Mouse (Mus musculus): ENCODE results near the gene Ifngr2.

Gene Ifngr2

GRCm38 (mm10) chr16:91536372-91536771 is 10.5 kb upstream of the Ifngr2 start:
- no peak for DNase-seq (ENCODE audit: low spot score)

GRCm38 (mm10) chr16:91537065-91537464 is 9.8 kb upstream of the Ifngr2 start:
- peak; percentile 53 for DNase-seq (ENCODE audit: low spot score)

DNA sequence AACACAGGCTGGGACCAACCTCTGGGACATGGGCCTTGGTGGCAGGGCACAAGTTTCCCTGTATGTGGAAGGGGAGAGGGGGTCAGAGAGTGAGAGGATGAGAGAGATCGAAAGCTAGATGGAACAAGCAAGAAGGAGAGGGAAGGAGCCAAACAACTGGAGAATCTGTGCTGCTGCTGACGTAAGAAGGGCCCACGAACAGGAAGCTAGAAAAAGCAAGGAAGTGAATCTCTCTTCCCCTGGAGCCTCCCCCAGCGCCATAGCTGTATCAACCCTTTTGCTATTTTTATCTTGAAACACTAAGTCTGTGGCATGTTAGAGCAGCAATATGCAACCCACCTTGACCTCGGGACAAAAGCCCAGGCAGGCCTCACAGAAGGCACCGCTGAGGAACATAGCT is 8.8 kb upstream of the Ifngr2 start:
- no peak for DNase-seq (ENCODE audit: low spot score)

DNA sequence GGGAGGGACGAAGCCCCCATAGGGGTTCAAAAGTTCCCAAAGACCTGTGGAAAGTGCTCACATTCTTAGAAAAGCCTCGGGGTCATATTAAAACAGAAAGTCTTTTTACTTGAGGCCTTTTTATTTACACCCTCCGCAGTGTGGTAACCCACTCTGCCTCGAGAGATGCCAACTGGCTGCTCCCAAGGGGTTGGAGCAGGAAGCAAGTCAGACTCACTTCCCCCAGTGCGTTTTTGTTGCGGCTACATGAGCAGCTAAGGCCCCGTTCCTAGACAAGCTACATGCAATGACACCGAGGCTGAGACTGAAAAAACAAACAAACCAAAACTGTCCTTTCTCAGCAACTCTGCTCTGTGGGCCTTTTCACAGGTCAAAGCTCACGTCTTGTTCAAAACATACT is 8.4 kb upstream of the Ifngr2 start:
- DNase-seq (ENCODE audit: low spot score) = no peak

DNA sequence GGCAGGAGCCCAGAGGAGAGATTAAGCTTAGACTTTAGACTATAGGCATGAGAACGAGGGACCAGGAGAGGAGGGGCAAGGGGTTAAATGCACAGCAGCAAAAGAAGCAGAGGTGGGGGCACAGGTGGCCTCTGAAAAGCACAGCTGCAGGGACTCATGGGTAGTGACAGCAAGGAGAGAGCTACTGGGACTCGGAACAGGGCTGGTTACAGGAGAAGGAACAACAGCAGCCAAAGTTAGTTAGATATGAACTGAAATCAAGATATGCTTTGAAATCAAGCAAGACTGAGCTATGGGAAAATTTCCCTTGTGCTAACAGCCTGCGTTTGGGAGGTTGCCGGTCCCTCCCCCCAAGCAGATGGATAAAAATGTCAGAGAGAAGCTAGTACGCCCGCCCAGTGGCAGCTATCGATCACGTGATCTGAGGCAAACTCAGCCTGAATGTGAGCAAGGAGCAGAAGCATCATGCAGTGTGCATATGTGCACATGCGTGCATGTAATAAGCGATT is 5.2 kb upstream of the Ifngr2 start:
- no peak for DNase-seq (ENCODE audit: low spot score)

- no peak for DNase-seq (ENCODE audit: low spot score)
Measured at GRCm38 (mm10) chr16:91543619-91544018, 3.3 kb upstream of the Ifngr2 start.

GRCm38 (mm10) chr16:91545597-91546281 is 1.1 kb upstream of the Ifngr2 start:
- peak; percentile 92 for DNase-seq (ENCODE audit: low spot score)

- DNase-seq (ENCODE audit: low spot score) = peak; percentile 50
Measured at GRCm38 (mm10) chr16:91546391-91546835, 459 bp upstream of the Ifngr2 start.

GRCm38 (mm10) chr16:91547974-91548373 is 1.1 kb downstream of the Ifngr2 start:
- no peak for DNase-seq (ENCODE audit: low spot score)

DNA sequence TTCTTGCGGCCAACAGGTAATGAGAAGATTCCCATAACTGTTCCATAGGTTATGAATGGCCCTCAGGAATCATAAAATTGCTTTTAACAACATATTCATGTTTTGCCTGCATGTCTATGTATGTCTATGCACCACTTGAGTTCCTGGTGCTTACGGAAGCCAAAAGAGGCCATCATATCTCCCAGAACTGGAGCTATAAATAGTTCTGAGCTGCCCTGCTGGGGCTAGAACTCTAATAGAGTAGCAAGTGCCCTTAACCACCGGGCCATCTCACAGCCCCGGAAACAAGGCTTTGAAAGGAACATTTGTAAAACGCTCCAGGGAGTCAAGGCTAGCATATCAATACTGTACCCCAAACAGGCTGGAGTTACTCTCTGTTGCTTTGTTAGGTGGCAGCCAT is 1.7 kb downstream of the Ifngr2 start:
- no peak for DNase-seq (ENCODE audit: low spot score)

- no peak for DNase-seq (ENCODE audit: low spot score)
Measured at GRCm38 (mm10) chr16:91548996-91549395, 2.1 kb downstream of the Ifngr2 start.

DNA sequence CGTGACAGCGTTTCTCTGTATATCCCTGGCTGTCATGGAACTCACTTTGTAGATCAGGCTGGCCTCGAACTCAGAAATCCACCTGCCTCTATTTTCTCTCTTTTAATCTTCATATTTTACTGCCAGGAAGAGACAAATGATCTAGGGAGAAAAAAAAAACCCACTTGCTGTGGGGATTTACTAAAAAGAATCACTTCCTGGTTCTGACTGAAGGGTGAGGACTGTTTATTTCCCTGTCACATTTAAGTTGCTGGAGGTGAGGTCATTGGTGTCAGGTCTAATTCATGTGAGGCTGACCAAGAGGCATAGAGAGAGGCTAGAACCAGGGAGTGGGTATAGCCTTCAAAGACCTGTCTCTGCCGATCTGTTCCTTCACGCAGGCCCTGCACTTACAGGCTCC is 2.7 kb downstream of the Ifngr2 start:
- DNase-seq (ENCODE audit: low spot score) = no peak

DNA sequence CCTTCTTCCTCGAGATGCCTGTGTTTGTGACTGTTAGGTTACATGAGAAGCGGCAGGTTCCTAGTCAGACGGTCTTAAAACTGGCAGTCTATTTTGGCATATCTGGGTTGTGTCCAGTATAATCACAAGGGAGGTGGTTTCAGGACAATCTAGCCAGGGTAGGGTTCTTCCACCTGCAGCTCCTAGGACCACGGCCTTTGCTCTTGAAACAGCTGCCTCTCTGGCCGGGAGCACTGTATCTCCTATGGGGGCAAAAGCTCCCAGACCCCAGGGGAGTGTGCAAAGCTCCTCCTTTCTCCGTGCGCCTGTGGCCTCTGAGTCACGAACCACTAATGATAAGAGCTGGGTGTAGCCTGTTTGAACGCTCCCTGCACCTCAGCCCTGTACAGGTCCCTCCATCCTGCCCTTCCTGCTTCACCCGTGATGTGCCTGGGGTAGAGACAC is 4.2 kb downstream of the Ifngr2 start:
- peak; percentile 57 for DNase-seq (ENCODE audit: low spot score)

- no peak for DNase-seq (ENCODE audit: low spot score)
Measured at GRCm38 (mm10) chr16:91552072-91552471, 5.2 kb downstream of the Ifngr2 start.

- no peak for DNase-seq (ENCODE audit: low spot score)
Measured at GRCm38 (mm10) chr16:91553625-91554024, 6.8 kb downstream of the Ifngr2 start.

GRCm38 (mm10) chr16:91555017-91555605 is 8.2 kb downstream of the Ifngr2 start:
- no peak for DNase-seq (ENCODE audit: low spot score)

GRCm38 (mm10) chr16:91556659-91557058 is 9.8 kb downstream of the Ifngr2 start:
- no peak for DNase-seq (ENCODE audit: low spot score)

- DNase-seq (ENCODE audit: low spot score) = no peak
Measured at GRCm38 (mm10) chr16:91557214-91557613, 10.3 kb downstream of the Ifngr2 start.

GRCm38 (mm10) chr16:91557693-91558092 is 10.8 kb downstream of the Ifngr2 start:
- DNase-seq (ENCODE audit: low spot score) = no peak

DNA sequence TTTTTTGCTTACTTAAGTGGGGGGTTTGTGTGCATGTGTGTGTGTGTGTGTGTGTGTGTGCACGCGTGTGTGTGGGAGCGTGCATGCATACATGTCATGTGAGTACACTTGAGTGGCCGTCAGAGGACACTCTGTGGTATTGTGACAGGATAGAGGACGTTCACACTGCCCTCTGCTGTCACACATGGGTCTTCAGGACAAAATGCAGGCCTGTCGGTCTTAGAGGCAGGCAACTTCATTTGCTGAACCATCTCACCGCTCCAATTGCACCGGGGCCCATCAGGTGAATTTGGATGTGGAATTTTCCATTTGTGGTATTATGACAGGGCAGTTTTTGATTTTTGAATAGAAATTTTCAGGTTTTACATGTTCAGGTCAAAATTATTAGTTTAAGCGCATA is 14.2 kb downstream of the Ifngr2 start:
- no peak for DNase-seq (ENCODE audit: low spot score)

- DNase-seq (ENCODE audit: low spot score) = no peak
Measured at GRCm38 (mm10) chr16:91561541-91562457, 14.9 kb downstream of the Ifngr2 start.

DNA sequence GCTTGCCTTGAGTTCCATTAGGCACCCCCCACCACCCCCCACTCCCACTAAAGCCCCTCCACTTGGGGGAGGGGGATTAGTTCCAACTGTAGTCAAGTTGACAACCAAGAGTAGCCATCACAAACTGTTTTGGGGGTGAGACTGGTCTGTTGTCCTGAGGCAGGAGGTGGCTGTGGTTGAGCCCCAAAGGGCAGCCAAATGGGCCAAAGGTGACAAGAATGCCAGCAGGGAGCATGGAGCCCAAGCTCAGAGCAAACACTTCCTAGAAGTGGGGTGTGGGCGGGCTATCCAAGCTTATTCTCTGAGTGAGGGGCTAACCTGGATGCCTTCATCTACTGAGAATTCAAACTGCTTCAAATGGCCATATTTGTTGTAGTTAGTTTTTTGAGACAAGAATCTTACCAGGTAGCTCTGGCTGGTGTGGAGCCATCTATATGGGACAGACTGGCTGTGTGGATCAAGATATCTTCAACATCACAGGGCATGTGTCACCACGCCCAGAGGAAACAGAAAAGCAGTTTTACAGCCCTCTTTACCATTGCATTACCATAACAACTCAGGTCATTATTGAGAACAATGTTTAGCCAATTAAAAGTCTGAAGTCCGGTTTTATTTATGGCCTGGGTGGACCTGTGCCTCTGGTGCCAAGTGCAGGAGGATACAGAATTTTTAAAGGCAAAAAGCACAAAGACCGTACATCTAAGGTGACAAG is 17.9 kb downstream of the Ifngr2 start:
- peak; percentile 49 for DNase-seq (ENCODE audit: low spot score)
